Mouse (Mus musculus) small intestine, adult 2 months (tissue): ENCODE measurements around the gene 4933417A18Rik. TPM values are rescaled to one million over a fixed set of nuclear protein-coding genes. Genes with fewer than 3 reads are reported as not detected.
"Not testable (repeated sequence)": the region's sequence is repeated elsewhere in the genome, so short reads cannot be mapped to it uniquely, and the experiment has no call there.

Source experiments
- H3K27ac ChIP-seq: fragments of 200-500 bp; 2 replicates; pipeline ENCODE4 v1.5.1; 2012; ENCODE audit warnings: low read depth, low read length, control low read depth, inconsistent platforms; ENCODE audit not compliant: insufficient read depth
- H3K27me3 ChIP-seq: fragments of 200-500 bp; 2 replicates; pipeline ENCODE4 v1.6.1; 2012; ENCODE audit warnings: mild to moderate bottlenecking, moderate library complexity, low read length, inconsistent platforms; ENCODE audit not compliant: control insufficient read depth, insufficient read depth
- H3K36me3 ChIP-seq: fragments of 200-500 bp; 2 replicates; pipeline ENCODE4 v1.6.1; 2012; ENCODE audit warnings: mild to moderate bottlenecking, low read length, control low read depth, inconsistent platforms; ENCODE audit not compliant: control insufficient read depth, insufficient read depth
- H3K4me1 ChIP-seq: fragments of 200-500 bp; 2 replicates; pipeline ENCODE4 v1.6.1; 2012; ENCODE audit warnings: low read length, inconsistent platforms, mixed read lengths; ENCODE audit not compliant: control insufficient read depth, insufficient read depth, insufficient read length
- H3K4me3 ChIP-seq: fragments of 200-500 bp; 2 replicates; pipeline ENCODE4 v1.5.1; 2012; ENCODE audit warnings: low read depth, mild to moderate bottlenecking, control low read depth, inconsistent platforms, low read length, moderate library complexity
- CTCF ChIP-seq: fragments of 200-500 bp; IDR thresholded peaks from 2 replicates; pipeline ENCODE4 v1.5.1; 2012; ENCODE audit warnings: low read depth, mild to moderate bottlenecking, control low read depth, inconsistent platforms, low read length, moderate library complexity, mixed read lengths; ENCODE audit not compliant: insufficient replicate concordance, insufficient read length; ENCODE audit errors: extremely low read depth
- POLR2A ChIP-seq: fragments of 200-500 bp; IDR thresholded peaks from 2 replicates; pipeline ENCODE4 v1.6.1; 2012; ENCODE audit warnings: low read depth, mild to moderate bottlenecking, control low read depth, inconsistent platforms, low read length, moderate library complexity
- WGBS: fragments of 180-500 bp; shearing (Covaris S2); methylation state at CpG from one replicate; pipeline ENCODE4 v1.1.7; 2018; 5-methylcytosine and 5-hydroxymethylcytosine counted together
- polyA plus RNA-seq: library from polyadenylated mRNA; depleted of rRNA; stranded (reverse); fragments of >200 nt; gene quantifications from 2 replicates; pipeline ENCODE4 v1.2.3, GENCODE M21; 2012; rRNA removed

4933417A18Rik gene
- polyA plus RNA-seq = not detected in 2 replicates

DNA sequence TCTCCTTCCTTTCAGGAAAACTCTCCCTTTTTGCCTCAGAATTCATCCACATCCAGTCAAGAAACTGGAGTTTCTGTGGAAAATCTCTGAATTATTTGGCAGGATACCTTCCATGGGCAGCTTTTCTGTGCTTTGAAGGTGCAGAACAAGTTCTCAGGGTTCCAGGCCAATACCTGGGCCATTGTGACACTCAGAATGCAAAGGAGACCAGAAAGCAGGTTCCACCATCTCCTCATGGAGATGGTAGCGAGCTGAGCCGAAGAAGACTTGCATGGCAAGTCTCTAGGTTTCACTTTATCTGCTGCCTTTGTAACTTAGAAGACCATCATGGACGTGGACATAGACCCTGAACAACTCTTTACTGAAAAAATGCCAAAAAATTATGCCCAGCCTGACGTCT is at the start of gene 4933417A18Rik, which contains the start of gene Fam217a:
Gene 4933417A18Rik (plus strand): TSS at position 200 of the 400 bp plus-strand sequence.
Gene Fam217a (minus strand): TSS at position 101 of the 400 bp plus-strand sequence.
- TF ChIP-seq POLR2A (no peak), CTCF (no peak)
- WGBS = 73% methylated on average over 4 of the region's 4 CpGs
- no peaks in the 10 kb centered on the region for H3K36me3 ChIP-seq
- H3K4me1 ChIP-seq = no peaks in the 10 kb centered on the region
- H3K4me3 ChIP-seq = no peak within 1 kb of the TSS
- H3K27ac ChIP-seq = no peak within 1 kb of the TSS
- no peaks in the 10 kb centered on the region for H3K27me3 ChIP-seq

DNA sequence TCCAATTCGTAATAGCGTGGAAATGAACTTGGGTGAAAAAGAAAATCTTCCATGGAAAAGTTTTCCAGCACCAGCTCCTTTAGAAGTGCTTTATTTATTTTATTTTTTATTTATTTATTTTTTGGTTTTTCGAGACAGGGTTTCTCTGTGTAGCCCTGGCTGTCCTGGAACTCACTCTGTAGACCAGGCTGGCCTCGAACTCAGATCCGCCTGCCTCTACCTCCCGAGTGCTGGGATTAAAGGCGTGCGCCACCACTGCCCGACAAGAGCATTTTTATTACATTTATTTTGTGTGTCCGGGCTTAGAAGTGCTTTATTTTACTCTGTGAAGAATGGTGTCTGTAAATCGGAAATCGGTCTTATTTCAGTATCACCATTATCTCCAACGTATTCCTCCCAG is 49.5 kb upstream of the 4933417A18Rik start:
- not testable (repeated sequence) for H3K36me3 ChIP-seq, H3K27me3 ChIP-seq, H3K4me1 ChIP-seq
- peak overlapping the region; percentile 94; the same call in 1 of the 2 replicates for H3K27ac ChIP-seq
- H3K4me3 ChIP-seq = peak overlapping the region; percentile 47
- 8% methylated on average over 13 of the region's 13 CpGs for WGBS

DNA sequence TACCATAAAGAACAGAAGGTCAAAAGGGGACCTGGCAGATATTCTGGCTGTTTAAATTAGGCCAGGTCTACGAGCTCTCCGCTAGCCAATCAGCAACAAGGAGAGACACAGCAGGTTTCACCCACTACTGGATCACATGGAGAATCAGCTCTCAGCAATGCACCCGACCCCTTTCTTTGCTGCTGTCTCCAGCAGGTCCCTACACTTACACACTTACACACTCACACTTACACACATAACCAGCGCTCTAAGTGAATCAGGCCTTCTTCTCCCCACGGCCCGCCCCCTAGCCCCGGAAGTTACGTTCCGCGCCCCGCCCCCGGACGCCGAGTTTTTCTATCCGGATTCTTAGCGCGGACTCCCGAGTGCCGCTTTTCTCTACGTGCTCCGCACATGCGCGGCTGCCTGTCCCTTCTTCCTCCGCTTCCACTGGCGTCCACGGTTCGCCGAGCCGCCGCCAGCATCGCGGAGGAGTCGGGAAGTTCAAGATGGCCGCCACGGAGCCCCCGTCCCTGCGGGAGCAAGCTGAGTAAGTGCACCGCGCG is 49.0 kb upstream of the 4933417A18Rik start, which contains the start of gene Prpf4b:
Gene Prpf4b (plus strand): TSS at position 137 of the 545 bp plus-strand sequence.
- H3K36me3 ChIP-seq = no peaks in the 10 kb centered on the region
- H3K4me3 ChIP-seq = peak within 1 kb of the TSS; percentile 93
- no peaks in the 10 kb centered on the region for H3K27me3 ChIP-seq
- H3K27ac ChIP-seq = peak within 1 kb of the TSS; percentile 94
- under 1% methylated on average over 40 of the region's 40 CpGs for WGBS
- TF ChIP-seq CTCF = no peak
- TF ChIP-seq POLR2A = peak; percentile 87; the same call in 1 of the 2 replicates
- peaks cover 6% of the 10 kb centered on the region; the same call in 1 of the 2 replicates for H3K4me1 ChIP-seq

- H3K27me3 ChIP-seq = no peaks in the 10 kb centered on the region
- H3K36me3 ChIP-seq = no peaks in the 10 kb centered on the region
- TF ChIP-seq CTCF (0 out of 2 replicates have a peak, but pooled peaks have one; percentile 30), POLR2A (no peak)
- peaks cover 6% of the 10 kb centered on the region; the same call in 1 of the 2 replicates for H3K4me1 ChIP-seq
- H3K27ac ChIP-seq = peak overlapping the region; percentile 93
- peak overlapping the region; percentile 93 for H3K4me3 ChIP-seq
- WGBS = under 1% methylated on average over 50 of the region's 50 CpGs
Observed at GRCm38 (mm10) chr13:34875741-34876445, 48.3 kb upstream of the 4933417A18Rik start.

GRCm38 (mm10) chr13:34876481-34876880 is 47.7 kb upstream of the 4933417A18Rik start:
- H3K4me1 ChIP-seq = peaks cover 6% of the 10 kb centered on the region; the same call in 1 of the 2 replicates
- no peaks in the 10 kb centered on the region; the same call in 1 of the 2 replicates for H3K36me3 ChIP-seq
- 4% methylated on average over 3 of the region's 3 CpGs for WGBS
- no peak for TF ChIP-seq POLR2A
- no peak for TF ChIP-seq CTCF
- H3K4me3 ChIP-seq = no peak overlapping the region
- no peaks in the 10 kb centered on the region for H3K27me3 ChIP-seq
- H3K27ac ChIP-seq = no peak overlapping the region

- TF ChIP-seq POLR2A = no peak
- no peaks in the 10 kb centered on the region for H3K27me3 ChIP-seq
- no peaks in the 10 kb centered on the region for H3K4me1 ChIP-seq
- H3K4me3 ChIP-seq = no peak overlapping the region
- H3K27ac ChIP-seq = no peak overlapping the region
- 94% methylated on average over 1 of the region's 1 CpGs for WGBS
- peaks cover 77% of the 10 kb centered on the region for H3K36me3 ChIP-seq
Observed at GRCm38 (mm10) chr13:34892871-34893270, 31.3 kb upstream of the 4933417A18Rik start.

DNA sequence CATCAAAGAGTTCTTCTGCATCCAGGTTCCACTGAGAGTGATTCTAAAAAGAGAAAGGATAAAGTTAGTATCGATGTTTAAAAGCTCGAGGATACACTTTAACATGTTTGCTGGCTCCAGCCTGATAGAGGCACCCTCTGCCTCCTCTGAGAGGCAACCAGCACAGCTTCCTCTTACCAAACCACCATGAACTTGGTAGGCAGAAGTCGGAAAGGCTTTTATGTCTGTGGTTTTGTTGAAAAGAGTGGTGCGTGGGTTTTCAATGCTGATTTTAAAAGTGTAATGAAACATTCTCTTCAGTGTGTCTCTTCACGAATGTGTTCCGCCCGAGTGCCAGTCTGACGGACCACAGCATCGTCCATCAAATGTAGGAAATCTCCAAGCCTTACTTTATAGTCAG is 9.6 kb upstream of the 4933417A18Rik start:
- no peaks in the 10 kb centered on the region for H3K36me3 ChIP-seq
- peaks cover 8% of the 10 kb centered on the region for H3K4me1 ChIP-seq
- 72% methylated on average over 9 of the region's 9 CpGs for WGBS
- no peaks in the 10 kb centered on the region for H3K27me3 ChIP-seq
- H3K4me3 ChIP-seq = no peak overlapping the region
- H3K27ac ChIP-seq = no peak overlapping the region
- TF ChIP-seq POLR2A (no peak), CTCF (no peak)
